Mouse (Mus musculus) left cerebral cortex, postnatal 25 days (tissue): ENCODE results near the gene Smad6. TPM values are rescaled to one million over a fixed set of nuclear protein-coding genes. Genes with fewer than 3 reads are reported as not detected.
A peak's percentile ranks its signal among the peaks of the same experiment; 100 is the strongest.

ENCODE experiments used
- DNase-seq, 2 experiments: peaks; one replicate each; pipeline ENCODE4 v3.0.0; 2022; ENCODE audit warnings: low spot score in 2 of 2, mixed read lengths in 1 of 2
- intact Hi-C: fragments of 180-260 bp; cut with DNase I; formaldehyde crosslinking; loops from one replicate; pipeline ENCODE4 v1.15.1; 2025
- total RNA-seq, 2 experiments: library from RNA; stranded (reverse); gene quantifications; 2 replicates each; pipeline ENCODE4 v1.2.3; 2021

Gene Smad6
- total RNA-seq, 2 experiments from 2014 or later: 1.4 to 2.2 TPM

DNA sequence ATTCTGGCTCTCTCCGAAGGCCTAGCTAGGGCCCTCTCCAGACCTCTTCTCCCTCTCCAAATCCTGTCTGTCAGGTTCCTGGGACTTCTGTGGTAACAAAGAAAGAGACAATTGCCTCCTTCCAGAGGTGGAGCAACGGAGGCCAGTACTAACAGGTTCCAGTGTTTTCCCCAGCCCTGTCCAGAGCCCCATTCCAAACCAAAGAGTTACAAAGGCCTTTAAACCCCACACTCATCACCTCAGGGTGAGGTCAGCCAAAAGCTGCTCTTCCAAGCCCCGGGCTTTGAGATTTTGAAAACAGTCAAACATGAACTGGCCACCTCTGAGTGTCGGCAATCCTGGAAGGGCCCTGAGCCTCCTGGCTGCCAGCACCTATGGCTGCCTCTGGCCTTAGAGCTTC, 29.1 kb downstream of the Smad6 start:
- DNase-seq: no peak
- intact Hi-C loops: no loop called here

DNA sequence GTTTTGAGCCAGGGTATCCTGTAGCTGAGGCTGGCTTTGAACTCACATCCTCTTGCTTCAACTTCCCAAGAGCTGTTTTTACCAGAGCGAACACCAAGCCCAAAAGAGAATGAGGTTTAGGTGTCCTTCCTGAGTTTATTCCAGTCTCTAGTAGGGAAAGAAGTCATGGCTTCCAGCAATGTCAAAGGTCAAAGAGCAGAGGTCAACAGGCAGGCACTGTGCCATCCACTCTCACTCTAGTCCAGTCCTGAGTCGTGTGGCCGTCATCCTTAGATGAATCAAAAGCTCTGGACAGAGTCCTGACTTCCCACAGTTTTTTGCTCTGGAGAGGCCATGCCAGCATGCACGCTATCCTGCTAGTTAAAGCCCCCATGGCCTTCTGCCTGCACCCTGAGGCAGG, 30.7 kb downstream of the Smad6 start:
- no peak for DNase-seq
- intact Hi-C loops: no loop called here

DNA sequence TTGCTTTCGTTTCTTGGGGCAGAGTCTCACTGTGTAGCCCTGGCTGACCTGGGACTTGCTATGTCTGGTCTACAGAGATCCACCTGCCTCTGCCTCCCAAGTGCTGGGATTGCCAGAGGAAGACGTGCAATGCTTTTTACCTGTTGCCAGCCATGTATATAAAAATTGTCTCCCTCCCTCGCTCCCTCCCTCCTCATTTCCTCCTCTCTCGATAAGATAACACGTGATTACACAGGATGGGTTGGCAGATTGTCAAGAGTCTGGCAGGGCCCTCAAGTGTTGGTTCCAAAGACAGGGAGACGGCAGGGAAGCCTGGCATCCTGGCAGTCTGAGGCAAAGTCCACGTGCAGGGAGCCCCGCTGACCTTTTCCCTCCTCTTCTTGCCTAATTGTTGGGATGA, 32.2 kb downstream of the Smad6 start:
- DNase-seq: no peak
- intact Hi-C loops: no loop called here

DNA sequence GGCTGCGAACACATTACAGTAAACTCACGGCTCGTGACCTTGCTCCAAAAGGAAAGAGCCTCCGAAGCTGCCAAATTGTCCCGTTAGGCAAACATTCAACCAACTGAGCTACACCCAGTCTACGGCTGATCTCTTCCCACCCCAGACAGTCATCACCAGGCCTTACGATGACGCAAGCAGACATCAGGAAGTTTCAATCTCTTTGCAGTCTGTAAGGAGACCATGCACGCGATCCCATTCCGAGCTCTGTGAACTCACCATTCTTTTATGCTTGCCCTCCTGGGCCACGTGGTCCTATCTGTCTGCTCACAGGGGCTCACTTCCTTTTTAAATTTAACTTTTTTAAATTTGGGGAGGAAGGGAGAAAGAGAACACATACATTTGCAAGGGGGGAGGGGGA, 32.6 kb downstream of the Smad6 start:
- no peak for DNase-seq
- intact Hi-C loops: no loop called here

DNA sequence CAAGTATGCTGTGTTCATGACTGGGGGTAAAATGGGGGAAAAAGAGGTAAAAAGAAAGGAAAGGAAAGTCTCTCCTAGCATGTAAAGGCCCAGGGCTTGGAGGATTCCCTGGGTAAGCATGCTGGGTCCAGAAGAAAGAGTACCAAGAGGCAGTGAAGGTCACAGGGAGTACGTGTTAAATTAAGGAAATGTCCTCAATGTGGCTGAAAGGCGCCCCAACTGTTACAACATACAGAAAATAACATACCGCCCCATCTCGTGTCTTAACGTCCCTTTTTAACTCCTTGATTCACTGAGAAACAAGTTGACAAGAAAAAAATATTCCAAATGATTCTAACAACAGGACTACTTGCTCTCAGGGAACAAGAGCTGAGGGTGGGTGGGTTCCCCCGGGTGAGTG, 36.7 kb downstream of the Smad6 start:
- DNase-seq: no peak
- intact Hi-C loops: no loop called here

DNA sequence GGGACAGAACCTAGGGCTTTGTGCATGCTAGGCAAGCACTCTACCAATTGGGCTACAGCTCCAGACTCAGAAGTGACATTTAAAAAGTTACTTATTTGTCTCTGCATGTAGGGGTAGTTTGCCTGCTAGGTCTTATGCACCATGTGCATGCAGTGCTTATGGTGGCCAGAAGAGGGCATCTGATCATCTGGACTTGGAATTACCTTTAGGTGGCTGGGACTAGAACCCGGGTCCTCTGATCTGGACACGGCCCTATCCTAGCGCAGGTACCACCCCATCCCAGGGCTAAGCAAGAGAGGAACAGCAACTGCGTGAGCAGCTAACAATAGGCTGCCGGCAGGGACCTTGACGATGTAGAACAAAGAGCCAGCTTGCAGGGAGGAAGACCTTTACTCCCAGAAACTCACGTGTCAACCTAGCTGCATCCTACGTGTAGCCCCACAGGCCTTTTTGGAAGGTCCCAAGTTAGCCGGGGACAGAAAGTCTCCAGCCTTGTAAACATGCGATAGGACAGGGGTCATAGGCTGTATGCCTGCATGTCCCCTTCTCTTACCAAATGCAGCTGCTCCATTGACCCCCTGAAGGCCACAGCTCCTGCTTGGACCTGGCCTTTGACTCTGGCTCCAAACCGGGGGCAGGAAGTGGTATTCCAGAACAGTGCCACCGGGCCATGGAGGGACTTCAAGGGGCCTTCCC, 38.8 kb downstream of the Smad6 start:
- intact Hi-C loops: no loop called here
- DNase-seq: no peak

DNA sequence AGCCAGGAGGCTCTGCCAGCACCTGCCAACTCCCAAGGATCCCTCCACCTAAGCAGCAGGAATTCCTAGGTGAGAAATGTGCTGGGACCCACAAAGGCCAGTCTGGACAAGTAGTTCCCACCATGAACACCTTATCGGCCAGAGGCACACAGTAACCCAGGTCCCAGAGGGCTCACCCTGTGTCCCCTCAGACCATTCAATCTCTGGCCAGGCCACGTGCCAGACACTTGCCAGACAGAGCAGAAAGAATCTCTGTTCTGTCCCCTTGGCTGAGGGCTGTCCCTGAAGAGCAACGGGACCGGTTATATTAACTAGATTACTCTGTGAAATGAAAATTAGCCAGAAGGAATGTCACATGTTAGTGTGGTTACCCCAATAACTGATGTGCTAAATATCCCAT, 39.9 kb downstream of the Smad6 start:
- intact Hi-C loops: no loop called here

DNA sequence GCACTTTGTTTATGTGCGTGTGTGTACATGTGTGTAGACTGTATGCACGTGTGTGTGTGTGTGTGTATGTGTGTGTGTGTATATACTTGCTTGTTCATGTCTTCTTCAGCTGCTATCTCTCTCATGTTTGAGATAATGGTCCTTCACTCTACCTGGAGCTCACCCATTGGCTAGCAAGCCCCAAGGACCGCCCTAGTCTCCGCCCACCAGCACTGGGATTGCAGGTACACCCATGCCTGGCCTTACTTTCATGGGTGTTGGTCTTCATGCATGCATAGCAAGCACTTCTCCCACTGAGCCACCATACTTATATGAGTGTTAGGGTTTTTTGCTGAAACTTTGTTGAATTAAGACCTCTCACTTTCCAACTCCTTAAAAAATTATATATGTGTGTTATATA, 40.5 kb downstream of the Smad6 start:
- DNase-seq: no peak
- intact Hi-C loops: no loop called here

More for the DNA sequence above, 39.9 kb downstream of the Smad6 start:
- DNase-seq: no peak

DNA sequence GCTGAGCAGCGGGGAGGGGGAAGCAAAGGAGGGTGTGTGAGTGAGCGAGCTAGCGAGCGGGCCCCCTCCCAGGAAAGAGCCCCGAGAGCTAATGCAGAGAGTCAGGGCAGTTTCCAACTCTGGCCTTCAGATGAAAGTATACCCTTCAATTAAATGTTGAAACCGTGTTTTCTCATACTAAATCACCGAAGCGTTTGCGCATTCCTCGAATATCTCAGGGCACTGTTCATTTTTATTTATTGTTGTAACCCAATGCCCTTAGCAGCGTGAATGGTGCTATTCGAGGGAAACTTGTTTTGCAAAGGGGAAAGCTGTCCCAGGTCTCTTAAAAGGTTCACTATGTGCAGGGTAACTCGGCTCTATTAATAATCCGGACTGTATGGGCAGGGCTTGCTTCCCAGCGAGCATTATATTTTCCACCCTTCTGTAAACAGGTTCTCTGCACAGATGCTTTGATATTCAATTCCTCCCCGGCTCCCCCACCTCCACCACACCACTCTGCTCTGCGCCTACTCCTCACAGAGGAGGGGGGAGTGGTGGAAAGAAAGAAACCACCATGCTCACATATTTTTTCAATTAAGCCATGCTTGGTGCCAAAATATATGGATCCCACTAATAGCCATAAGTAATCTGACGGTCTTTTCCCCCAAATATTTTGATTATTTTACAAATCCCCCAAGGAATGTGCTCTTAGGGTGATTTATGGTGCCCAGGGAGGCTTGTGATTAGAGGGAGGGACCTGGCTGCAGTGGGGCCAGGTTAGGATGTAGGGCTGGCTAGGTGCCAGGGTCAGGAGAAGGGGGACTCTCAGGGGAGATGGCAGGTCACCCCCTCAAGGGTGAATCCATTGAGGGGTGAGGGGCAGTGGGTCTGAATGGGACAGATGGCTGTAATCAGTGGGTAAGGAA, 41.4 kb downstream of the Smad6 start:
- no peak for DNase-seq
- intact Hi-C loops: no loop called here

DNA sequence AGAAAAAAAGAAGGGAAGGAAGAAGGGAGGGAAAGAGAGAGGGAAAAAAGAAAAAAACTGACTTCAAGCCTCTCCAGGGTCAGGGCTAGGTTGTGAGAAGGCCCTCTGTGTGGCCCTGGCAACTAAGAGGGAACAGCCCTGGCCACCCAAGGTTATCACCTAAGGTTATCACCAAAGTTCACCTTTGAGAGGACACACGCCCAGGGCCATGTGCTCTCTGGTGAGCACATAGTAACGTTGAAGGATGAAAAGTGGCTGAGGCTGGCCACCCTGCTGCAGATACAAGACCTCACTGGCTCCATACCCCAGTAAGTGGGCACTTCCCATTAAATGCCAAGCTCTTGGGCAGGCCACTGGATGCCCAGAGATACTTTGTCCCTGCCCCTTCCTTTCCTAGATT, 42.6 kb downstream of the Smad6 start:
- intact Hi-C loops: no loop called here
- DNase-seq: no peak

DNA sequence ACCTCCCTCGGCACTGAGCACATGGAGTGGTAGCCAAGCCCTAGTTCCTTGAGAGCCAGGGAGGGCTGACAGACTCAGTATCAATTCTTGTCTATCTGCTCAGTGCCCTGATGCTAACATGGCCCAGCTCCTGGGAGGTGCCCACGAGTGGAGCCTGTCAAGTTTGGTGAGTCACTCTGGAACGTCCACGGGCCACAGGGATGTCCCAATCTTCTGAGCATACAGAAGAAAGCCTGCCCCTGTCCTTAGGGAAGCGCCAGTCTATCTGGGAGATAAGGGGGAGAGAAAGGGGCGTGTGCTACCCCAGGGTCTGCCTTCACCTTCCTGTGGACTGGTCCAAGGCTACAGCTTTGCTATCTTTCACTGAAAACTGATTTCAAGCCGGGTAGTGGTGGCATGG, 43.2 kb downstream of the Smad6 start:
- DNase-seq: no peak
- intact Hi-C loops: no loop called here

DNA sequence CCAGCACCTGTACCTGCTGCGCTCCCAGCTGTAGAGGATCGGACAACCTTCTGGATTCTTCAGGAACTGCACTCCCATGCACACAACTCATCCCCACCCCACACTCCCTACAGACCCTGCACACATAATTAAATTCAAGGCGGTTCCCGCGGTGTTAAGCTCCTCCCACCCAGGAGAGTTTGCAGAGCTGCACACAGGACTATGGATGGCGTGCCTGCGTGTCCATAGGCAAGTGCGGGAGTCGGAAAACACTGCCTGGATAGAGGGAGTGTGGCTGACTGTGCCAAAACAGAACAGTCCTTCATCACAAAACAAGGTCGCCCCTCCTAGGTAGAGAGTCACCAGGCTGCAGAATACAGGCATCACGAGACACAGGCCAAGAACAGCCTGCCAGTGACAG, 45.9 kb downstream of the Smad6 start:
- intact Hi-C loops: no loop called here

DNA sequence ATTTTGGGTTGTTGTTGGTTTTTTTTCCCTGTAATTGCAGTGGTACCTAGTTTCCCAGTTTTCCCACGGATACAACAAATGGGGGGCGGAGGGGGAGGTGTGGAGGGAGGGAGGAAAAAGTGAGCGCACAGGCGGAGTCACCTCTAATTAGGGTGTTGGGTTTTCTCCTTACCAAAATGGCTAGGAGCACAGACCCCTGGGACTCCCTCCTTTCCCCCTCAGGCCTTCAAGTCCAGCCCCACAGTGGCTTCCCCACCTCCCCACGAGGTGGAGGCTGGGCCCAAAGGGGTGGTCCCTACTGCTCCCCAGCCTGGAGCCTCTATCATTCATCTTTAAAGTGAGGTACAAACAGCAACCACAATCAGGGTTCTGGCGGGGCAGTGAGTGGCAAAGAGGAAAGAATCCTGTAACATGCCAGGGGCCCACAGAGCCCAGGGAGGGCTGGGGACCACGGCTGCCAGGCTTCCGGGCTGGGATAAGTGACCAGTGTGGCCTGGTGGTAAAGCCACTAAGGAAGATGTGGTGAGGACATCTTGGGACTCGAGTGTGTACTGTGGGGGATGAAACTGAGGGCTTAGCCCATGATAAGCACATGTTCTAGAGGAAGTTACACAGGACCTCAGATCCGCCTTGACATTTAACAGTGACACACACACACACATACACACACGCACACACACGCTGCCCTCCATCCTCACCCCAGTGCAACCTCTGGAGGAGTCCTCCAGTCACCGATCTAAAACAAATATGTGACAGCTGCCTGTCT, 47.4 kb downstream of the Smad6 start:
- intact Hi-C loops: no loop called here
- no peak for DNase-seq

More for the DNA sequence above, 45.9 kb downstream of the Smad6 start:
- no peak for DNase-seq

DNA sequence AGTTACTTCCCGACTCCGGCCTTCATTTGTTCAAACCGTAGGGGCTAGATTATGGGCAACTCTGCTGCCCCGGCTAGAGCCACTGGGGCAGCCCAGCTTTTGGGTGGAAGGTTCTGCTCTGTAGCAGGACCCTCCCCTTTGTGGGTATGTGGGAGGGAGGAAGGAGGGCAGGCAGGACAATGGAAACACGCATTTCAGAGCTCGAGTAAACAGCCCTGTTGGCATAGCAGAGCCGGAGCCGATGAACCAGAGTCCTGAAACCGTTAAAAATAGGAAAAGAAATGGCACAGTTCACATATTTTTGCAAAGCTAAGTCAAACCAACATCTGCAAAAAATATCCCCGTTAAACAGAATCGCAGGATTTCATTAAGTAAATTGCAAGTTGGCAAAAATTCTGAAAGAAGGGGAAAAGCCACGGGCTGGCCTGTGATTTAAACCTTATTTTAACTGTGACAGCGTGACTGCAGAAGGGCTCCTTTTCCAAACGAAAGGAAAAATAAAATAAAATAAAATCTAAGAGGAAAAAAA, 48.1 kb downstream of the Smad6 start:
- intact Hi-C loops: no loop called here
- DNase-seq: no peak

DNA sequence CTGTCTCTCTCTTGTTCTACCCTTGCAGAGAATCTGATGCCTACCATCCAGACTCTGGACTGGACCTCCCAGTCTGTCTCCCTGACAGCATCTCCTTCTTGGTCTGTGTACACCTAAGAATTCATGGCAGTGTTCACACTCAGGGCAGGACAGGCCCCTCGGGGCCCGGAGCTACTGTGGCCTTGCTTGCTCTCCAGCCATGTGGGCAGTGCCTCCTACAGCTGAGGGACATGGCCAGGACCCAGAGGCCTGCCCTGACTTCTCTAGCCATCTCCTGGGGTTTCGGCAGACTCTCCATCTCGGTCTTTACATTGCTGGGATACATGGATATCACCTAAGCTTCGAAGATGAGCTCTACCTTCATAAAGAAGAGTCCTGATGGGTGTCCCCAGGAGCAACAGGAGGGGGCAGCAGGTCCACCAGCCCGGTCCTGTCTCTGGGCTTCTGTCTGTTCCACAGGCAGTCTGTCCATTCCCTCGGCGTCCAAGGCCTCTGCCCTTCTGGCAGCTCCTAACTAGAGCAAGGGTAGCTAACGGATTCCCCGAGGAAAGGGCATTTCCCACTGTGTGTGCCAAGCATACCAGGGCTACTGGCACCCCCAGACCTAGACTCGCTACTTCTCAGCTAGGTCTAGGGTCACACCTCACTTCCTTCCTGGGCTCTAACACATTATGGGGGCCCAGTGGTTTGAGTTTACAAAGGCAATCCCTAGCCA, 49.1 kb downstream of the Smad6 start:
- DNase-seq: no peak
- intact Hi-C loops: no loop called here

DNA sequence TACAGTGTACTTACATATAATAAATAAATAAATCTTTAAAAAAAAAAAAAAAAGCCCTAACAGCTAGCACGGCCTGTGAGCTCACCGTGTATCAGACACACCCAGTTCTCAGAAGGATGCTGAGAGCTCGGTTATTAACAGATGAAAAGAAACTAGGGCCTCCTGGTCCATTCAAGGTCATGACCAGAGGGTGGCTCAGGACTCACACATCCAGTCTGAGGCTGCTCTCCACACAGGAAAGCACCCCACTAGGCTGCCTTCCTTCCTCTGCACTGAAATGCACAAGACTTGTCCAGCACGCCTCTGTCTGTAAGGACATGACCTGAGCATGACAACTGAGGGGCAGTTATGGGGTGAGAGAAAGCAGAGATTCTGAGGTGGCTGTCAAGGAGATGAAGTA, 50.3 kb downstream of the Smad6 start:
- DNase-seq: no peak
- intact Hi-C loops: no loop called here

DNA sequence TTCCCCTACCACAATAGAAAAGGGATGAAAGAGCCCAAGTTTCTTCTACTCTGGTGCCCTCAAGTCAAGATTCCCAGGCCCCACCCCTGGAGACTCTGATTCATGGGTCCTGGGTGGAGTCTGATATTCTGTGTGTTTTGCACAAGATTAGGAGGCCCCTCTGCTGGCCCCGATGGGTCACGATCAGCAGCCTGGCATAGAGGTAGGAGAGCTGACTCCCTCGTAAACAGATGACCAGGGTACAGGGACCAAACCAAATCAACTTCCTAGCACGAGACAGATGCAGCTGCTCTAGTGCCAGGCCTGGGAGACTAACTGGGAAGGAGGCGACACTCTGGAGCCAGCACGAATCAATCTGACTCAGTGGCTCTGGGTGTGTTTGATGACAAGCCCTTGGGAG, 51.0 kb downstream of the Smad6 start:
- no peak for DNase-seq
- intact Hi-C loops: no loop called here

DNA sequence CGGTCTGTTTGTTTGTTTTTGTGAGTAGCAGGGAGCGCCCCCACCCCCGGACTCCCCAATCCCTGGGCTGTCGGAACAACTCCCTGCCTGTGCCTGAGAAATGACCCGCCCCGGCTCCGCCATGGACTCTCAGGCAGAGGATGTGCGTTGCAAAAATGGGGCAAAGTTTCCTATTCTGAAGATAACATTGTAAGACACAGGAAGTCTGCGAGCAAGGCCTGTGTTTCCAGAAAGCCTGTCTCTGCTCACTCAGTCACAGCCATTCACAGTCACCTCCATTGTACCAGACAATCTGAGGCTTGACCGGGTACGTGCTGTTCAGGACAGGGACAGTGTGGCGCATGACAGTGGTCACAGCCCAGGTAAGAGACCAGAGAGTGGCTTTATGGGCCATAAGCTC, 51.5 kb downstream of the Smad6 start:
- DNase-seq: no peak
- intact Hi-C loops: no loop called here

DNA sequence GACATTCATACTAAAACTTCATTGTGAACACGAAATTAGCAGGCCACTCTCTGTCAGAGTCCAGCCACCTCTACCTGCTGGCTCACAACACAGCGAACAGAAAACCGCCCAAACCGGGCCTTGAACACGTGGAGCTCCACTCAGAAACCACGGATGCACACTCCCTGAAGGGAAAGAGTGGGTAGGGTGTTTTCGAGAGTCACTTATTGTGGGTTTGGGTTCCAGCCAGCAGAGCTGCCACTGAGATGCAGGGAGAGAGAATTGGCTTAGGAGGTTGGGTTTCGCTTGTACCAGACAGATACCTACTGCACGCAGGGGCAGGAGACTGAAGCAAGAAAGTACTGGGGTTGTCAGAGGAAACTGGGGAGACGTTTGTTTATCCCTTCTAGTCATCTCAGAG, 52.4 kb downstream of the Smad6 start:
- intact Hi-C loops: no loop called here
- no peak for DNase-seq

DNA sequence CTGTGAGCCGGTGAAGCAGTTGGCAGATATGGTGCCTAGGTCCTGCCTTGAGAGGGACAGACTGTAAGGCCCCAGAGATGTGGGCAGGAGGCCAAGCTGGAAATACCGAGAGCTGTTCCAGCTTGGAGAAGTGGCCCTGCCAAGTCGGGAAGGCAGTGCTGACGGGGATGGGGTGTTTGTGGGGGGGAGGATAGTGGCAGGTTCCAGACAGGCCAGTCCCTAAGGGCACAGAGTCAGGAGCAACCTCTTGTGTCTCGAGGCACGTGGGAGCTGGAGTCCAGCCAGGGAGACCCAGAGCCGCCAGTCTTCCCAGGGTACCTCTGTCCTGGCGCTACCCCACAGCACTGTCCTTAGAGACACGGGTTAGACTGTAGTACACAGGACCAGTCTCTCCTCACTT, 53.3 kb downstream of the Smad6 start:
- intact Hi-C loops: no loop called here
- peak; percentile 30 to 42 for DNase-seq
